Mouse (Mus musculus) erythroid progenitor cell, adult 5-6 weeks (primary cell): ENCODE data around the gene Tent4a. TPM values are rescaled to one million over a fixed set of nuclear protein-coding genes. Genes with fewer than 3 reads are reported as not detected.

Experiments
- ATAC-seq: replicated peaks from 2 replicates; pipeline ENCODE4 v1.8.0; 2016; ENCODE audit warnings: moderate number of reproducible peaks, mild to moderate bottlenecking, moderate TSS enrichment, inconsistent platforms; ENCODE audit not compliant: poor library complexity, low FRiP score, severe bottlenecking
- total RNA-seq, 2 experiments: library from RNA; stranded (forward) in 1 of 2; stranded (reverse) in 1 of 2; fragments of 150-400 nt in 1 of 2; fragments of 186-747, 209-891 nt in 1 of 2; gene quantifications; 2 replicates each; pipeline versions ENCODE4 v1.2.3 to v1.2.4; 2015 to 2017; ENCODE audit warnings: low replicate concordance in 2 of 2

Gene Tent4a
- total RNA-seq, 2 experiments from 2014 or later = 33.8 to 34.0 TPM

- no peak for ATAC-seq
Measured at GRCm38 (mm10) chr13:69485833-69486232, 48.6 kb downstream of the Tent4a start.

GRCm38 (mm10) chr13:69485326-69485725 lies 49.1 kb downstream of the Tent4a start:
- no peak for ATAC-seq

- no peak for ATAC-seq
Measured at GRCm38 (mm10) chr13:69482751-69483150, 51.7 kb downstream of the Tent4a start.

GRCm38 (mm10) chr13:69481634-69482505 lies 52.5 kb downstream of the Tent4a start:
- ATAC-seq = no peak

- ATAC-seq = no peak
Measured at GRCm38 (mm10) chr13:69481026-69481425, 53.4 kb downstream of the Tent4a start.

GRCm38 (mm10) chr13:69479906-69480305 lies 54.5 kb downstream of the Tent4a start:
- ATAC-seq = no peak

GRCm38 (mm10) chr13:69478703-69479102 lies 55.7 kb downstream of the Tent4a start:
- no peak for ATAC-seq

- no peak for ATAC-seq
Measured at GRCm38 (mm10) chr13:69460635-69461465, 73.6 kb downstream of the Tent4a start.

- ATAC-seq = no peak
Measured at GRCm38 (mm10) chr13:69459657-69460458, 74.6 kb downstream of the Tent4a start.

GRCm38 (mm10) chr13:69458891-69459290 lies 75.5 kb downstream of the Tent4a start:
- no peak for ATAC-seq

GRCm38 (mm10) chr13:69458461-69458860 lies 76.0 kb downstream of the Tent4a start:
- no peak for ATAC-seq

GRCm38 (mm10) chr13:69457105-69457504 lies 77.3 kb downstream of the Tent4a start:
- no peak for ATAC-seq

- no peak for ATAC-seq
Measured at GRCm38 (mm10) chr13:69456641-69457040, 77.8 kb downstream of the Tent4a start.

GRCm38 (mm10) chr13:69455476-69456175 lies 78.8 kb downstream of the Tent4a start:
- ATAC-seq = no peak

Other genes starting within 250 kb of the Tent4a start
- 21.8 and 22.3 TPM in 2 replicates for gene Nsun2, start 871 bp downstream of the Tent4a start, total RNA-seq (2015; ENCODE audit: low replicate concordance)
- 28.1 and 33.8 TPM in 2 replicates for gene Nsun2, start 871 bp downstream of the Tent4a start, total RNA-seq (2017; ENCODE audit: low replicate concordance)
- gene Srd5a1, start 76.8 kb upstream of the Tent4a start, total RNA-seq (2015; ENCODE audit: low replicate concordance) = 2.1 and 2.2 TPM in 2 replicates
- not detected in 2 replicates for gene Srd5a1, start 76.8 kb upstream of the Tent4a start, total RNA-seq (2017; ENCODE audit: low replicate concordance)
- gene Ube2ql1, start 205.3 kb upstream of the Tent4a start, total RNA-seq (2015; ENCODE audit: low replicate concordance) = not detected in 2 replicates
- gene Ube2ql1, start 205.3 kb upstream of the Tent4a start, total RNA-seq (2017; ENCODE audit: low replicate concordance) = not detected in 2 replicates